Mouse (Mus musculus) limb, embryonic 11.5 days (tissue): Measurements from ENCODE around the gene Bcan. TPM values are rescaled to one million over a fixed set of nuclear protein-coding genes. Genes with fewer than 3 reads are reported as not detected.
A peak's percentile ranks its signal among the peaks of the same experiment; 100 is the strongest.

Experiments
- ATAC-seq: fragments of 200-750 bp; cut with Nextera tagmentation; 2 replicates; pipeline ENCODE4 v1.8.0; 2017; ENCODE audit warnings: low read depth; ENCODE audit not compliant: insufficient number of reproducible peaks, low FRiP score, low TSS enrichment
- DNase-seq: peaks from one replicate; pipeline ENCODE4 v3.0.0-alpha.2; 2015; ENCODE audit warnings: low spot score
- H3K27ac ChIP-seq: fragments of 300-500 bp; sonication (generic); replicated peaks from 2 replicates; pipeline ENCODE4 v1.5.1; 2014; ENCODE audit warnings: low read depth, mild to moderate bottlenecking, low read length
- H3K27me3 ChIP-seq: fragments of 300-500 bp; sonication (generic); 2 replicates; pipeline ENCODE4 v1.6.1; 2014; ENCODE audit warnings: mild to moderate bottlenecking, low read length, mixed read lengths; ENCODE audit not compliant: control insufficient read depth, insufficient read depth
- H3K36me3 ChIP-seq: fragments of 300-500 bp; sonication (generic); 2 replicates; pipeline ENCODE4 v1.6.1; 2014; ENCODE audit warnings: mild to moderate bottlenecking, low read length, moderate library complexity, mixed read lengths; ENCODE audit not compliant: control insufficient read depth, insufficient read depth
- H3K4me1 ChIP-seq: fragments of 300-500 bp; sonication (generic); 2 replicates; pipeline ENCODE4 v1.6.1; 2014; ENCODE audit warnings: low read length, mixed read lengths; ENCODE audit not compliant: control insufficient read depth, insufficient read depth
- H3K4me2 ChIP-seq: fragments of 300-500 bp; sonication (generic); 2 replicates; pipeline ENCODE4 v1.6.1; 2014; ENCODE audit warnings: low read depth, mild to moderate bottlenecking, moderate library complexity; ENCODE audit not compliant: severe bottlenecking
- H3K4me3 ChIP-seq: fragments of 300-500 bp; sonication (generic); 2 replicates; pipeline ENCODE4 v1.5.1; 2014; ENCODE audit warnings: low read depth, low read length
- H3K9ac ChIP-seq: fragments of 300-500 bp; sonication (generic); 2 replicates; pipeline ENCODE4 v1.6.1; 2014; ENCODE audit warnings: mild to moderate bottlenecking, low read length
- H3K9me3 ChIP-seq: fragments of 300-500 bp; sonication (generic); 2 replicates; pipeline ENCODE4 v1.6.1; 2016; ENCODE audit warnings: low read length; ENCODE audit not compliant: control insufficient read depth
- WGBS: fragments of 180-500 bp; shearing (Covaris S2); extraction: QIAGEN DNeasy Blood & Tissue Kit; methylation state at CpG from one replicate; pipeline ENCODE4 v1.1.7; 2014; 5-methylcytosine and 5-hydroxymethylcytosine counted together
- polyA plus RNA-seq: library from polyadenylated mRNA; unstranded; fragments of >200 nt; fragmentation: Nextera tagmentation; extraction: Ambion mirVana; gene quantifications from 2 replicates; pipeline ENCODE4 v1.2.1, GENCODE M21; 2014

The Bcan gene
- polyA plus RNA-seq, 1 experiment from 2014 or later = not detected

DNA sequence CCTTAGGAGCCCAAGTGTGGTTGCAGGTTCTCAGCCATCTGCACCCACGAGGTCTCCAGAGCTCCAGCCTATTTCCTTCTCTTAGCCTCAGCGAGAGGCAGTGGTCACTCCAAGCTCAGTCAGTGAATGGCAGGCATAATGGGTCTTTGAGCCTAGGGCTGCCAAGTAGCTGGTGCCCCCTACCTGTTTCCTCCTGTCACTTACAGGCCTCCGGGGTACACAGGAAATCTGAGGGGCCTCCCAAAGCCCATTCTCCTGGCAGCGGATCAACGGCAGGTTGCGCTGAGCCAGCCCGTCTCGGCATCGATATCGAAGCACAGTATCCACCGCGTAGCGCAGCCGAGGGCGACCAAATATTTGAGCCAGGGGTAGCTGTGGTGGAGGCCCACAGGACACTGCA, 12.0 kb downstream of the Bcan start:
- Histone ChIP-seq H3K9me3 (no peaks in the 10 kb centered on the region), H3K4me3 (peak overlapping the region; percentile 25), H3K4me2 (peak overlapping the region; percentile 72), H3K4me1 (peaks cover 18% of the 10 kb centered on the region), H3K9ac (peak overlapping the region; percentile 40; the same call in 1 of the 2 replicates), H3K36me3 (no peaks in the 10 kb centered on the region), H3K27me3 (peaks cover 16% of the 10 kb centered on the region; the same call in 1 of the 2 replicates), H3K27ac (no peak overlapping the region)
- 13% methylated on average over 15 of the region's 15 CpGs for WGBS
- no peak for ATAC-seq
- DNase-seq = no peak

DNA sequence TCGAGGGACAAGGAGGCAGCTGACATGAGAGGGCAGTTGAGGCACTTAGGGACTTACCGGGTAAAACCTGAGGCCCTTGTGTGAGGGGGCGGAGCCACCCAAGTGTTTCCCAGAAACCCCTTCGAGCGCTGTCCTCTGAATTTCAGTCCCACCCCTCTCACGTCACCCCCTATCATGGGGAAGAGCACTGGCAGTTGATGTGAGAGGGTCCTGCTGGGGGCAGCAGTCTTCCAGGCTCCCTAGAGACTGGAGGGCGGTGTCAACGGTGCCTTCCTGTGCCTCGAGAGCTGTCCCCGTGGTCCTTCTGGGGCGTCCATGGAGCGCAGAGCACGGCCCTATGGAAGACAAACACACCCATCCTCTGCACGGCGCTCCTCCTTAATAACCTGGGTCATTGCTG, 12.4 kb downstream of the Bcan start:
- Histone ChIP-seq H3K27me3 (peaks cover 15% of the 10 kb centered on the region; the same call in 1 of the 2 replicates), H3K4me2 (peak overlapping the region; percentile 72), H3K4me1 (peaks cover 22% of the 10 kb centered on the region), H3K4me3 (peak overlapping the region; percentile 25), H3K36me3 (no peaks in the 10 kb centered on the region), H3K9me3 (no peaks in the 10 kb centered on the region), H3K9ac (peak overlapping the region; percentile 40; the same call in 1 of the 2 replicates), H3K27ac (no peak overlapping the region)
- under 1% methylated on average over 15 of the region's 15 CpGs for WGBS
- DNase-seq = peak; percentile 71
- ATAC-seq = no peak

DNA sequence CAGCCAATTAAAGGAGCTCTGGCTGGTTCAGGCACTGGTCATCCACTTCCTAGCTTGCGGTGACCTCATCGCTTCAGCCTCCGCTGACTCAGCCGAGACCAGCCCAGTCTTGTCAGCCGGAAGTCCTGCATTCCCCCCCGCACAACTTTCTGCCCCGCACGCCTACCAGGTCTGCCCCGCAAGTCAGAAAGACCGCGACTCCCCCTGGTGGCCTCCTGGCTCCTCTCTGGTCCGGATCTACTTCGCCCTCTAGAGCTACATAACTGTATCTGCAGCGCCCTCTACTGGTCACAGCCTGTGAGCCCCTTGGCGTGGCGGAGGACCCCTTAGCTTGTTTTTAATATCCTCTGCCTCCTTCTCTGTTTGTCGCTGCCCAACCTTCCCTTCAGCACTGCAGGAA, 13.2 kb downstream of the Bcan start:
- DNase-seq = peak; percentile 100
- Histone ChIP-seq H3K4me3 (peak overlapping the region; percentile 25), H3K36me3 (no peaks in the 10 kb centered on the region), H3K27me3 (peaks cover 15% of the 10 kb centered on the region; the same call in 1 of the 2 replicates), H3K4me1 (peaks cover 28% of the 10 kb centered on the region), H3K4me2 (peak overlapping the region; percentile 72), H3K9me3 (no peaks in the 10 kb centered on the region), H3K9ac (no peak overlapping the region), H3K27ac (no peak overlapping the region)
- ATAC-seq = peak; percentile 81
- 0% methylated on average over 17 of the region's 17 CpGs for WGBS

DNA sequence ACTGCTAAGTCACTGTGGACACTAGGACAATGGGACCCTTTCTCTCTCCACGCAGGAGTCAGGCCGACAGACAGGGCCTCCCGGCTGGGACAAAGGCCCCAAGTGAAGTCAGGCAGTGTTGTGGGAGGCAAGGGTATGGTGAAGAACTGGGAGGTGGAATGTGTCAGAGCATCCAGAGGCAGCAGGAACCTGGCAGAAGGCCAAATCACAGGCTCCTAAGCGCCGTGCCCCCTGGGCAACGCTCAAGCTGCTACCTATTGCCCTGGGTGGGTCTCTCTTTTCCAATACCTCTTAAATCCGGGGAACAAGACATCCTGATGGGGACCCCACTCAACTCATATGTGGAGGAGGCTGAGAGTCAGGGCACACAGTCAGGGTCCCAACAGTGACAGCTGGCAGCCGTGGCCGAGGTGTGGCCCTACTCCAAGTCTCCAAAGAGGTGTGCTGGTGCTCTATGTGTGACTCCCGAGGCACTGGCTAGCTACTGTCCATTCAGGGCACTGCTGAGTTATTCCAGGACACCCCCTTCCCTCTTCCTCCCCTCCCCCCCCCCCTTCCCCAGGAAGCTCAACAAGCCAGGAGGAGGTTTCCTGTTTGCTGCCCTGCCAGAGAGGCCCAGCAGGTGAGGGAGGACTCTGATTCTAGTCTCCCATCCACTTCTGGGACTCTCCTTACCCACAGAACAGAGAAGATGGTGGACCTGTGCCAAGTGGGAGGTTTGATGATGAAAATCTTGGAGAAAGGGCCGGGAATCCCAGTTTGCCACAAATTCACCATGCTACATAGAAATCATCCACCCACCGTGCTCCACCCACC, 14.3 kb downstream of the Bcan start:
- H3K4me2 ChIP-seq = no peak overlapping the region
- no peaks in the 10 kb centered on the region for H3K36me3 ChIP-seq
- H3K4me3 ChIP-seq = no peak overlapping the region
- peaks cover 15% of the 10 kb centered on the region; the same call in 1 of the 2 replicates for H3K27me3 ChIP-seq
- 61% methylated on average over 12 of the region's 12 CpGs for WGBS
- H3K27ac ChIP-seq = no peak overlapping the region
- DNase-seq (no peak), ATAC-seq (no peak)
- H3K4me1 ChIP-seq = peaks cover 28% of the 10 kb centered on the region
- H3K9ac ChIP-seq = no peak overlapping the region
- H3K9me3 ChIP-seq = no peaks in the 10 kb centered on the region

DNA sequence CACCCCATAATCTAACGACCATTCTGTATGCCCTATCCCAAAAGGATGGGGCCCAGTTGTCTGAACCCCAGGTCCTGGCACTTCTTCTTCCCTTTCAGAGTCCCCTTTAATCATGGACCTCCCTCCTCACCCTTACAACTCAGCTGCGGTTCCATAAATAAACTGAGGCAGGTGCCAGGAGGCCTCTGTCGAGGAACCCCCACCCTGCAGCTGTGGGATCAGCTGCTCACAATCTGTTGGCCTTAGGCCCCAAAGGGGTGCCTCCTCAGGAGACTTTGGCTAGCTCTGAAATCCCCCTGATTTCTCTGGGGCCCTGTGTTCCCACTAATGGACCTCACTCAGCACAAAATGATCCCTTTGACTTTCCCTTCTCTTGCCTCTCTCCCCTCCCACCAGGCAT, 15.9 kb downstream of the Bcan start:
- Histone ChIP-seq H3K27me3 (peaks cover 9% of the 10 kb centered on the region; the same call in 1 of the 2 replicates), H3K4me2 (no peak overlapping the region), H3K9me3 (no peaks in the 10 kb centered on the region), H3K27ac (no peak overlapping the region), H3K4me1 (peaks cover 28% of the 10 kb centered on the region), H3K9ac (no peak overlapping the region), H3K36me3 (no peaks in the 10 kb centered on the region), H3K4me3 (no peak overlapping the region)
- no peak for ATAC-seq
- 37% methylated on average over 3 of the region's 3 CpGs for WGBS
- DNase-seq = no peak

DNA sequence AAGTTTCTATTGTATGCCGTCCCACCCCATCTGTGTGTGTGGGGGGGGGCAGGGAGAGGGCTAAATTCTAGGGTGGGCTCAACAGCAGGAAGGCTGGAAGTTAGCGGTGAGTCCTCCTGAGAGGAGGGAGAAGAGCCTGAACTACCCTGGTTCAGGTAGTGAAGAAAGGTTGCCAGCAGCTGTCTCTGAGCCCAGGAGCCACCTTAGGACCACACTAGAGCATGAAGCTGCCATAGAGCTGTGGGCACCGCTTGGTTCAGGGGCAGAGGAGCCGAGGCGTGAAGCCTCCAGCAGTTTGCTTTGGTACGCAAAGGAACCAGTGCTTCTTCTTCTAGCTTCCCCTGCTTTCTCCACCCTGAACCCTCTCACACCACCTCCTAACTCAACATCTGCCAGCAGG, 16.4 kb downstream of the Bcan start:
- no peak for DNase-seq
- Histone ChIP-seq H3K4me2 (peak overlapping the region; percentile 20; the same call in 1 of the 2 replicates), H3K9me3 (no peaks in the 10 kb centered on the region), H3K36me3 (no peaks in the 10 kb centered on the region), H3K27me3 (peaks cover 5% of the 10 kb centered on the region; the same call in 1 of the 2 replicates), H3K27ac (no peak overlapping the region; the same call in 1 of the 2 replicates), H3K4me3 (0 out of 2 replicates have a peak overlapping the region, but pooled peaks have one; percentile 6), H3K4me1 (peaks cover 28% of the 10 kb centered on the region), H3K9ac (no peak overlapping the region)
- ATAC-seq = no peak
- 51% methylated on average over 6 of the region's 6 CpGs for WGBS

DNA sequence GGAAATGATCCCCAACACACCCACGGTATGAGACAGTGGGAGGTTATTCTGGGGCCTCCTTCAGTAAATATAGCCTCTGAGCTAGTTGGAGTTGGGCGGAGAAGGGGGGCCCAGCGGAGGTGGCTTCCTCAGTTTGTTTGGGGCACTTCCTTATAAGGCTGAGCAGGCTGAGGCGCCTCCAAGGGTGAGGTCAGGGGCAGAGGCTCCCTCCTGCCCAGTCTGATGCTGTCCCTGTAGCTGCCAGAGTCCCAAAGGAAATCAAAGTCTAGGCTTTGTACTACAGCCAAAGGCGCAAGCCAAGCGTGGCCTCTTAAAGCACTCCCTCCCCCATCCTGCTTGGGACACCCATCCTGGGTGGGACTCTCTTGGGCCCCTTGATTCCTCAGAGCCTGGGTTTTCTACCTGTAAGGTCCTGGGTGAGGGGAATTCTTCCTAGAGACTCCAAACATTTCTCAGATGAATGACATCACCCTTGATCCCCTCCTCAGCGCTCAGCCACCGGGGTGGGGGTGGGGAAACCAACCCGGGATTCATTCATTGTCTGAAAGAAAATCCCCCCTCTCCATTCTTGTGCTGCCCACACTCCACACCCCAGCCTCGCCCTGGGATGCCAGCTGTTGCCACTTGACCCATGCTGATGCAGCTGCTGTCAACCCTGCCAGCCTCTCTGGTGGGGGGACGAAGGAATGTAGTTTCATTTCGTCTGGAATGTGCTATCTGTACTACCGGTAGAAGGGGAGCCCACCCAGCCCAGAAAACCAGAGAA, 17.0 kb downstream of the Bcan start:
- DNase-seq = peak; percentile 31
- WGBS = 10% methylated on average over 13 of the region's 13 CpGs
- peak overlapping the region; percentile 39; the same call in 1 of the 2 replicates for H3K27ac ChIP-seq
- no peak for ATAC-seq
- H3K9ac ChIP-seq = peak overlapping the region; percentile 22; the same call in 1 of the 2 replicates
- H3K9me3 ChIP-seq = no peaks in the 10 kb centered on the region
- peaks cover under 1% of the 10 kb centered on the region; the same call in 1 of the 2 replicates for H3K27me3 ChIP-seq
- H3K4me2 ChIP-seq = peak overlapping the region; percentile 20; the same call in 1 of the 2 replicates
- 0 out of 2 replicates have a peak overlapping the region, but pooled peaks have one; percentile 6 for H3K4me3 ChIP-seq
- peaks cover 26% of the 10 kb centered on the region for H3K4me1 ChIP-seq
- no peaks in the 10 kb centered on the region for H3K36me3 ChIP-seq
